Mouse (Mus musculus) Patski (cell line): ENCODE data around the gene Tmem258. TPM values are rescaled to one million over a fixed set of nuclear protein-coding genes. Genes with fewer than 3 reads are reported as not detected.
"Not testable (repeated sequence)": the region's sequence is repeated elsewhere in the genome, so short reads cannot be mapped to it uniquely, and the experiment has no call there.

ENCODE experiments used
- ATAC-seq: fragments of 100-300 bp; one replicate; pipeline ENCODE4 v1.8.0; 2021
- CTCF ChIA-PET: fragments of 350-600 bp; sonication (Branson Sonifier 250); formaldehyde crosslinking; loops from one replicate; lab custom pipeline; 2022; ENCODE audit warnings: inconsistent platforms; lab: Charles Lee
- POLR2A ChIA-PET: fragments of 350-600 bp; sonication (Branson Sonifier 250); formaldehyde crosslinking; loops from one replicate; lab custom pipeline; 2022; ENCODE audit warnings: antibody characterized with exemption, inconsistent platforms; lab: Charles Lee
- DNase-seq: peaks from one replicate; pipeline ENCODE4 v3.0.0-alpha.2; 2011; ENCODE audit warnings: low read depth, low spot score
- H3K27me3 ChIP-seq: fragments of 371-371 bp; one replicate; pipeline ENCODE4 v1.5.1; 2021
- CTCF ChIP-seq: fragments of 100-300 bp; IDR thresholded peaks from one replicate; pipeline ENCODE4 v1.5.1; 2021
- in situ Hi-C: fragments of 300-500 bp; cut with MboI; formaldehyde crosslinking; loops from 3 replicates; pipeline ENCODE4 v1.11.1; 2018; ENCODE audit warnings: low pct_unique_long_range_greater_than_20kb, mixed read lengths
- polyA plus RNA-seq: library from polyadenylated mRNA; unstranded; gene quantifications from one replicate; pipeline ENCODE4 v1.2.3, GENCODE M21; 2021

Gene Tmem258
- 211 TPM for polyA plus RNA-seq

DNA sequence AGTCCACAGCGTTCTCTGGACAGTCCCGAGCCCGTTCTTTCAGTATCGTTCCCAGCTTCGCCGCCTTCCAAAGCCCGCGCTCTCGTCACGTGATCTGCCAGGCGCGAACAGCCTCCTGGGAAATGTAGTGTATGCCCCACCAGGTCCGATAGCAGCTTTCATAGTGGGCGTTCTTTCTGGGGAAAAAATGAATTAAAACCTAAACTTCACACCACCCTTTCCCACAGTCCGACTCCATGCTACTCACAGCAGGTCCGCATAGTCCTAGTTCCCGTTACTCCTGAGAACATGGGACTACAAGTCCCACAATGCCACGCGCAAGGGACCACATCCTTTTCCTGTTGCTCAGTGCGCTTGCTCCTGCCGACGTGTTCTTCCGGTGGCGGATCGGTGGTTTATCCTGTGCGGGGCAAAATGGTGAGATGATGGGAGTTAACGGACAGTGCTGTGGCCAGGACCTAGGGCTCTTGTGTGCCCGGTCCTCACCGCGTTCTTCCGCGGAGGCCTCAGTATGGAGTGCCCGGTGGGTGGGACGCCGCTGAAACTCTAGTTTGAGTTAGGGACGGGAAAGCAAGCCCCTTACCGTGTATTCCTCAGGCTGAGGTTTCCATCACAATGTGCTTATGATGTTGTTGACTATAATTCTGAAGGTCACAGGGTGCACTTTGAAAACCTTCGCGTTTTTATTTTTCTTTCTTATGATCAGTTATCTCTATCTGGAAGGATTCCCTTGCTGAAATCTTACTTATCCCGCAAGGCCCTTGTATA is at the start of gene Tmem258, which contains the start of gene Fen1:
Gene Tmem258 (plus strand): TSS at position 167 of the 768 bp plus-strand sequence.
Gene Fen1 (minus strand): TSS at position 322 of the 768 bp plus-strand sequence.
- peak; percentile 80 for DNase-seq
- H3K27me3 ChIP-seq = no peaks in the 10 kb centered on the region
- ATAC-seq = peak; percentile 87
- in situ Hi-C loops = loop anchor here (5.0 kb wide), 2 partner anchors 202 to 287 kb away; partner anchors contain the start of genes Best1 and Rab3il1
- TF ChIP-seq CTCF = no peak
- ChIA-PET CTCF (no interaction called here), POLR2A (interaction anchor here (0.6 to 0.9 kb wide), 2 partner anchors 161 to 1331 kb away, joined by 3 to 4 read pairs; no protein-coding TSS in a partner anchor)

DNA sequence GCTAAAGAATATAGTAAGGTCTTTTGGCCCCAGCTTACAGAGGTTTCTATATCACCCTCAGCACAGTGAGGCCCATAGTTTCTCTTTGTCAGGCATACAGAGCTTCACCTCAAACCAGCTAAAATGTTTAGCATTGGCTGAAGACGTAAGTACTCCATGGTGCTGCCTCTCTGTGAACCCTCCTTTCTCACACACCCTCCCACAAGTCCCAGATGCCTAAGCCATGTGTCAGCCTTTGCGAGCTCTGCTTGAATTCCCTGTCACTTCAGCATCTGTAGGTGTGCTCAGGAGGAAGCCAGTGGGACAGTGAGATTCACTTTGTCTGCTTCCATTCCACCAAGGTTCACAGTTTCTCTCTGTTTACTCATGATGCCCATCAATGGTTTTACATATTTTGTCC is 46.1 kb upstream of the Tmem258 start:
- ChIA-PET POLR2A (interaction anchor here (1.4 kb wide), 1 partner anchor 25 kb away, joined by 3 read pairs; the partner anchor contains the start of gene Fads1), CTCF (interaction anchor here (1.5 kb wide), 1 partner anchor 21 kb away, joined by 6 read pairs; no protein-coding TSS in a partner anchor)
- in situ Hi-C loops = no loop called here
- H3K27me3 ChIP-seq = no peaks in the 10 kb centered on the region
- DNase-seq = no peak
- peak; percentile 60 for ATAC-seq
- no peak for TF ChIP-seq CTCF

GRCm38 (mm10) chr19:10163896-10164295 is 39.9 kb upstream of the Tmem258 start:
- ATAC-seq = no peak
- no peak for TF ChIP-seq CTCF
- no peak for DNase-seq
- CTCF ChIA-PET = interaction anchor here (1.2 to 2.4 kb wide), 4 partner anchors 17 to 41 kb away, joined by 3 to 6 read pairs (median 4); partner anchors contain the start of gene Fads1
- POLR2A ChIA-PET = interaction anchor here (1.1 kb wide), 1 partner anchor 17 kb away, joined by 3 read pairs; no protein-coding TSS in a partner anchor
- in situ Hi-C loops = no loop called here
- H3K27me3 ChIP-seq = no peaks in the 10 kb centered on the region

GRCm38 (mm10) chr19:10165928-10166327 is 37.9 kb upstream of the Tmem258 start:
- CTCF ChIA-PET, POLR2A ChIA-PET, ATAC-seq, H3K27me3 ChIP-seq, DNase-seq, in situ Hi-C loops: not testable (repeated sequence)

DNA sequence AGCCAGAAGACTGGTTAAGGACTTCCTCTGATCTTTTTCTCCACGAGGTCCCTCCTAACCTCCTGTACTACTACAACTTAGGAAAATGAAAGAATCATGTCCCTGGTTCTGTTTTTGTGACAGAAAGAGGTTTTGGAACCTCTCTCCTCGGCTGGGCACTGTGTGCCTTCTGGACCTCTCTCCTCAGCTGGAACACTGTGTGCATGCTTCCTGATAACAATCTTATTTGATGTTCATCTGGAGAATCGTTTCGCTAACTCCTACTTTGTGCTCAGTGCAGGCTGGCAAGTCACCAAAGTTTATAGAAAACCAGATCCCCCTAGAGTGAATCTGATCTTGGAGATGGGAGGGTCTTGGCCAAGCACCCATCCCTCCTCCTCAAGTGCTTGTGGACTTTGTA is 36.7 kb upstream of the Tmem258 start:
- ChIA-PET POLR2A (interaction anchor here (0.8 kb wide), 1 partner anchor 16 kb away, joined by 3 read pairs; the partner anchor contains the start of gene Fads1), CTCF (interaction anchor here (1.2 kb wide), 1 partner anchor 11 kb away, joined by 4 read pairs; no protein-coding TSS in a partner anchor)
- H3K27me3 ChIP-seq = no peaks in the 10 kb centered on the region
- ATAC-seq = no peak
- in situ Hi-C loops = no loop called here
- DNase-seq = no peak
- no peak for TF ChIP-seq CTCF

- CTCF ChIA-PET = no interaction called here
- no peak for TF ChIP-seq CTCF
- POLR2A ChIA-PET = no interaction called here
- ATAC-seq (no peak), DNase-seq (no peak)
- in situ Hi-C loops = no loop called here
- no peaks in the 10 kb centered on the region for H3K27me3 ChIP-seq
These were observed 35.9 kb upstream of the Tmem258 start for GRCm38 (mm10) chr19:10167951-10168350.

DNA sequence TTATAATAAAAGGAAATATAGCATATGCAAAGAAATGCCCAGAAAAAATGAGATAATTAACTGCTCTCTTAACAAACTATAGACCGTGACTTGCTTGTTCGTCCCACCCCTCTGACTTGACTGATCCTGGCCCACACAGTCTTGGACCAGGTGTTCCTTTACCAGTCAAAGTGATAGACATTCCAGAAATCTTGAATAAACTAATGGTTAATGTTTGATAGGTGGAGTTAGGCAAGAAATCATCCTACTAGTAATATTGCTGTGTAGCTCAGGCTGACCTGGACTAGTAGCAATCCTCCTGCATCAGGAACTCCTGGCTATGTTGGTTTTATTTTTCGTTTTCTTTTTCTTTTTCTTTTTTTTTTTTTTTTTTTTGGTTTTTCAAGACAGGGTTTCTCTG is 35.4 kb upstream of the Tmem258 start:
- in situ Hi-C loops = no loop called here
- CTCF ChIA-PET = no interaction called here

GRCm38 (mm10) chr19:10169179-10169578 is 34.6 kb upstream of the Tmem258 start:
- no peaks in the 10 kb centered on the region for H3K27me3 ChIP-seq
- POLR2A ChIA-PET = interaction anchor here (0.6 kb wide), 1 partner anchor 11 kb away, joined by 3 read pairs; no protein-coding TSS in a partner anchor
- ATAC-seq (no peak), DNase-seq (no peak)
- in situ Hi-C loops = no loop called here
- TF ChIP-seq CTCF = no peak
- CTCF ChIA-PET = interaction anchor here (2.5 kb wide), 1 partner anchor 13 kb away, joined by 10 read pairs; the partner anchor contains the start of gene Fads1

More for the DNA sequence above, 35.4 kb upstream of the Tmem258 start:
- no peak for TF ChIP-seq CTCF
- no peak for ATAC-seq
- DNase-seq = no peak
- POLR2A ChIA-PET = no interaction called here
- H3K27me3 ChIP-seq = no peaks in the 10 kb centered on the region

GRCm38 (mm10) chr19:10169692-10170330 is 34.0 kb upstream of the Tmem258 start:
- H3K27me3 ChIP-seq, in situ Hi-C loops, DNase-seq, ATAC-seq: not testable (repeated sequence)
- ChIA-PET POLR2A (interaction anchor here (0.6 kb wide), 1 partner anchor 10 kb away, joined by 3 read pairs; no protein-coding TSS in a partner anchor), CTCF (interaction anchor here (1.0 to 2.5 kb wide), 3 partner anchors 10 to 32 kb away, joined by 3 to 10 read pairs (median 4); partner anchors contain the start of gene Fads1)

DNA sequence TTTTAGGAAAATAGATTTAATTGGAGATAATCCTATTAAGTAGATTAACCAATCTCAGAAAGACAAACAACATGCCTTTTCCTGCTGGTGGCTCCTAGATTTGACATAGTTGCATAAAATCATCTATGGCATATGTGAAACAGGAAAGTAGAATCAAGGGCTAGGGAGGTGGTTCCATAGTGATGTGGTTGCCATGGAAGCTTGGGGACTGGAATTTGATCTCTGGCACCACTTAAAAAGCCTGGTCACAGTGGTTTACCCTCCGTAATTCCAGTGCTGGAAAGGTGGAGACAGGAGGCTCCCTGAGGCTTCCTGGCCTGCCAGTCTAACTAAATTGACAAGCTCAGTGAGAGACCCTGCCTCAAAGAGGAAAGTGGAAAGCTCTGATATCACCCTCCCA is 33.3 kb upstream of the Tmem258 start:
- H3K27me3 ChIP-seq = no peaks in the 10 kb centered on the region
- in situ Hi-C loops = no loop called here
- ChIA-PET POLR2A (interaction anchor here (0.7 kb wide), 1 partner anchor 129 kb away, joined by 3 read pairs; no protein-coding TSS in a partner anchor), CTCF (interaction anchor here (1.0 to 2.5 kb wide), 5 partner anchors 11 to 33 kb away, joined by 3 to 10 read pairs (median 3); partner anchors contain the start of gene Fads1)
- no peak for DNase-seq
- no peak for ATAC-seq
- TF ChIP-seq CTCF = no peak
